Mouse (Mus musculus) embryonic fibroblast, embryonic 13.5 days (primary cell): ENCODE results near the gene 4933434E20Rik.

ENCODE experiments used
- CTCF ChIP-seq: IDR thresholded peaks from 2 replicates; pipeline ENCODE4 v1.5.1; 2011; ENCODE audit warnings: mild to moderate bottlenecking, control low read depth, low read length, moderate library complexity, borderline replicate concordance; ENCODE audit not compliant: insufficient read depth
- POLR2A ChIP-seq: IDR thresholded peaks from 2 replicates; pipeline ENCODE4 v1.6.1; 2011; ENCODE audit warnings: low read depth, mild to moderate bottlenecking, control low read depth, low read length, moderate library complexity

- no peak for TF ChIP-seq CTCF
- peak; percentile 84 for TF ChIP-seq POLR2A
Observed at GRCm38 (mm10) chr3:90079763-90080497, 28.5 kb downstream of the 4933434E20Rik start.
